Mouse (Mus musculus) heart, embryonic 16.5 days (tissue): ENCODE results near the gene Strap. TPM values are rescaled to one million over a fixed set of nuclear protein-coding genes. Genes with fewer than 3 reads are reported as not detected.
A peak's percentile ranks its signal among the peaks of the same experiment; 100 is the strongest.

Experiments used
- ATAC-seq: fragments of 200-750 bp; cut with Nextera tagmentation; replicated peaks from 2 replicates; pipeline ENCODE4 v1.8.0; 2017; ENCODE audit warnings: moderate number of reproducible peaks; ENCODE audit not compliant: insufficient read depth, low FRiP score; ENCODE audit errors: extremely low read depth
- H3K27ac ChIP-seq: fragments of 300-500 bp; sonication (generic); 2 replicates; pipeline ENCODE4 v1.5.1; 2014; ENCODE audit warnings: mild to moderate bottlenecking, low read length, control low read depth, moderate library complexity
- H3K27me3 ChIP-seq: fragments of 300-500 bp; sonication (generic); 2 replicates; pipeline ENCODE4 v1.6.1; 2014; ENCODE audit warnings: low read length, mixed read lengths; ENCODE audit not compliant: control insufficient read depth, insufficient read depth
- H3K36me3 ChIP-seq: fragments of 300-500 bp; sonication (generic); 2 replicates; pipeline ENCODE4 v1.6.1; 2014; ENCODE audit not compliant: control insufficient read depth, insufficient read depth
- H3K4me1 ChIP-seq: fragments of 300-500 bp; sonication (generic); 2 replicates; pipeline ENCODE4 v1.6.1; 2014; ENCODE audit warnings: low read length, mixed read lengths; ENCODE audit not compliant: control insufficient read depth, insufficient read depth
- H3K4me2 ChIP-seq: fragments of 300-500 bp; sonication (generic); 2 replicates; pipeline ENCODE4 v1.6.1; 2014; ENCODE audit warnings: low read depth, mild to moderate bottlenecking, control low read depth, low read length
- H3K4me3 ChIP-seq: fragments of 300-500 bp; sonication (generic); 2 replicates; pipeline ENCODE4 v1.5.1; 2014; ENCODE audit warnings: mild to moderate bottlenecking, control low read depth, low read length
- H3K9ac ChIP-seq: fragments of 300-500 bp; sonication (generic); 2 replicates; pipeline ENCODE4 v1.6.1; 2014; ENCODE audit warnings: low read length, control low read depth
- H3K9me3 ChIP-seq: fragments of 300-500 bp; sonication (generic); replicated peaks from 2 replicates; pipeline ENCODE4 v1.6.1; 2016; ENCODE audit warnings: low read length; ENCODE audit not compliant: control insufficient read depth
- WGBS: fragments of 180-500 bp; shearing (Covaris S2); extraction: QIAGEN DNeasy Blood & Tissue Kit; methylation state at CpG from one replicate; pipeline ENCODE4 v1.1.7; 2014; 5-methylcytosine and 5-hydroxymethylcytosine counted together
- polyA plus RNA-seq: library from polyadenylated mRNA; unstranded; fragments of >200 nt; fragmentation: Nextera tagmentation; extraction: Ambion mirVana; gene quantifications from 2 replicates; pipeline ENCODE4 v1.2.1, GENCODE M21; 2015

Strap gene
- polyA plus RNA-seq, 1 experiment from 2014 or later, result 125 TPM

DNA sequence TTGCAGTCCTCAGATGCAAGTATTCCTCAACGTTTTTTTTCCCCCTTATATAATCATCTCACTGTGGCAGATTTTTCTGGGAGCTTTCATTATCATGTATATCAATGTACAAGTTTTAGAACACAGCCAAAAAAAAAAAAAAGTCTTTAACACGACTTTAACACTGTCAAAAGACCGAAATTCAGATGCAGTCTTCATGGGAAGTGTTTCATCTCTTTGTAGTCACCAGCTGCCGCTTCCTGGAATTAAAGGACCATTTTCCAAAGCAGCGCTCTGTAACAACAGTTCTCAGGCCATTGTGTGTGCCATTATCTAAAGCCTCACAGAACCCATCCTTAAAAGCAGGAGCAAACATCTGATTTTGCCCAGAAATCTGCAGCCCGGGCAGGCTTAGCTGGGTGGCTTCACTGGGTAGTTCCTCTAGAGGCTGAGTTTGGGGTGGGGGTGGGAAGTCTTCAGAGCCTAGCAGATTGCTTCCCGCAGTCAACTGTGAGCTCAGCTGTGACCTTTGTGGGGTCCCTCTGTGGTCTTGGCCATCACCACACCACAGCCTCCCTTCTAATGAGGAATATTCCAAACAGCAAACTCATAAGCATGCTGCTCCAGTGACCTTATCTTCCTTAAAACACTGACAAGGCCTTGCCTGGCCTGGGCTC is 22.1 kb upstream of the Strap start:
- H3K4me1 ChIP-seq, result no peaks in the 10 kb centered on the region
- no peak overlapping the region for H3K4me2 ChIP-seq
- no peaks in the 10 kb centered on the region for H3K36me3 ChIP-seq
- WGBS, result 60% methylated on average over 7 of the region's 7 CpGs
- H3K9me3 ChIP-seq, result no peaks in the 10 kb centered on the region
- no peaks in the 10 kb centered on the region for H3K27me3 ChIP-seq
- ATAC-seq, result no peak
- H3K27ac ChIP-seq, result peak overlapping the region; percentile 34
- H3K9ac ChIP-seq, result no peak overlapping the region
- H3K4me3 ChIP-seq, result no peak overlapping the region

DNA sequence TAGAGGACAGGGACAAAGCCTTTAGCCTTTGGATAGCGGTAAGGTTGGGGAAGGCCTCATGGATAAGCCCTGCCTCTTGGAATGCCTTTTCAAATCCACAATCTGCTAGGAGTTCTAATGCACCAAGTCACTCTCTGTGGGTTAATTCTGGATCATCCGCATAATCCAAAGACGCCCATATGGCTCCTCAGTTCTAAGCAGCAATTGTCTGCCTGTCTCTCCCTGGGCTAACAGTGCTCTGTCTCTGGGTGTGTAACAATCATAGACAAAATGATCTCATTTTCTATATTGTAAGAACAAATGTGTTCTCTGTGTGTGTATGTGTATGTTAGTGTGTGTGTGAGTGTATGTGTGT is 21.6 kb upstream of the Strap start:
- ATAC-seq, result no peak
- Histone ChIP-seq H3K36me3 (no peaks in the 10 kb centered on the region), H3K4me2 (no peak overlapping the region), H3K4me1 (no peaks in the 10 kb centered on the region), H3K4me3 (no peak overlapping the region), H3K9ac (no peak overlapping the region), H3K27ac (peak overlapping the region; percentile 34), H3K27me3 (no peaks in the 10 kb centered on the region), H3K9me3 (no peaks in the 10 kb centered on the region)
- WGBS, result 72% methylated on average over 3 of the region's 3 CpGs

DNA sequence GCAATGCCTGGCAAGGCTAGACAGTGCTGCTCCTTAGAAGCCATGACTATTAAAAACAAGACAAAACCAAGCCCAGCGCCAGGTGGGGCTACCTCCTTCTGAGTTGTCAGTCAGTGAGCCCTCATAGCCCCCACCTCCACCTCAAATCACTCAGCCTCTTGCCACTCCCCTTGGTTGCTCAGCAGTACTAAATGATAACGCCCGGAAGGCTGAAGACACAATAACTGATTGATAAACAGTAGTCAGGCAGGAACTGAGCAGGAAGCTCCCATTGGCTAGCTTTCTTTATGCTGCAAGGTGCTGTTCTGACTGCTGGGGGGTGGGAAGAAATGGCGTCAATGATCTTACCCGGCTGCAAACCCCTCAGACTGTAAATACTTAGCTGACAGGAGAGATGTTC is 18.1 kb upstream of the Strap start:
- H3K27me3 ChIP-seq, result no peaks in the 10 kb centered on the region
- H3K4me3 ChIP-seq, result no peak overlapping the region
- no peak overlapping the region for H3K27ac ChIP-seq
- H3K36me3 ChIP-seq, result no peaks in the 10 kb centered on the region
- no peaks in the 10 kb centered on the region for H3K9me3 ChIP-seq
- H3K4me2 ChIP-seq, result no peak overlapping the region
- no peak for ATAC-seq
- no peak overlapping the region for H3K9ac ChIP-seq
- no peaks in the 10 kb centered on the region for H3K4me1 ChIP-seq
- 40% methylated on average over 5 of the region's 5 CpGs for WGBS

DNA sequence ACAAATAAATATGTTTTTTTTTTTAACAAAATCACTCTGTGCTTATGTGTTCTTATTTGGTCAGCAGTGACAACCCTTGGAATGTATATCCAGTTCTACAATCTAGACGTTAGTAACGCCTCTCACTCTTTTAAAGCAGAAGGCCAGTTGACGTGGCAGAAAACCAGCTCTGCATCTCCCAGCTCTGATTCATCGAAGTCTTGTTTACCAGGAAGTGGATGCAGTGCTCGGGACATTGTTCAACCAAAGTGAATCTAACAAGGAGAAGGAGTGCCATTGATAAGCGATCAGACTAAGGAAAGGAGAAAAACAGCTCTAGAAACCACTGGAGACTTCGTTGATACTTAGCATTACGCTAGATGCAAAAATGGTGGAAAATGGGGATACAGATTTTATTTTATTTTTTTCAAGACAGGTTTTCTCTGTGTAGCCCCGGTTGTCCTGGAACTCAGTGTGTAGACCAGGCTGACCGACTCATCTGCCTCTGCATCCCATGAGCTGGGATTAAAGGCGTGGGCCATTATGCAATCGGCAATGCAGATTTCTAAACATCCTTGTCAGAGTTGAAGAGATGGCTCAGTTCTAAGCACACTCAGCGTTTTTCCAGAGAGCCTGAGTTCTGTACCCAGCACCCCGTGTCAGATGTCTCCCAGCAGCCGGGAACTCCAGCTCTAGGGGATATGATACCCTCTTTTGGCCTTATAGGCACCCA is 12.5 kb upstream of the Strap start:
- Histone ChIP-seq H3K9ac (no peak overlapping the region), H3K4me2 (no peak overlapping the region), H3K9me3 (no peaks in the 10 kb centered on the region), H3K36me3 (no peaks in the 10 kb centered on the region), H3K27ac (no peak overlapping the region), H3K27me3 (no peaks in the 10 kb centered on the region), H3K4me3 (no peak overlapping the region), H3K4me1 (no peaks in the 10 kb centered on the region)
- WGBS, result 82% methylated on average over 15 of the region's 15 CpGs
- no peak for ATAC-seq

DNA sequence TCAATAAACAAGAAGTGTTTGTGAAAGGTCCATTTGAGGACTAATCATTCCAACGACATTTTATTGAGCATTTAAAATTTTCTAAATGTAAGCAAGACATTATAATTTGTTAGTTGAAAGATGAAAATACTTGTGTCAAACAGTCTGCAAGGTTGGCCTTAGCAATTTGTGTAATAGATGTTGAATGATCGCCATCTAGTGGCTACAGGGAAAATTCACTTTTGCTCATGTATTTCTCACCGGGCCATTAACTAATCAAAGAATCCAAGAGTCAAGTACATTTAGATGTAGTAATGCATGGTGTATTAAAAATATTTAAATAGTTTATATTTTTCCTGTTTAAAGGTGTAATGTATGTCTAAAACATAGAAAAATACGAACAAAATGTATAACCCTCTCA is 11.0 kb upstream of the Strap start:
- WGBS, result 6% methylated on average over 4 of the region's 4 CpGs
- ATAC-seq, result no peak

DNA sequence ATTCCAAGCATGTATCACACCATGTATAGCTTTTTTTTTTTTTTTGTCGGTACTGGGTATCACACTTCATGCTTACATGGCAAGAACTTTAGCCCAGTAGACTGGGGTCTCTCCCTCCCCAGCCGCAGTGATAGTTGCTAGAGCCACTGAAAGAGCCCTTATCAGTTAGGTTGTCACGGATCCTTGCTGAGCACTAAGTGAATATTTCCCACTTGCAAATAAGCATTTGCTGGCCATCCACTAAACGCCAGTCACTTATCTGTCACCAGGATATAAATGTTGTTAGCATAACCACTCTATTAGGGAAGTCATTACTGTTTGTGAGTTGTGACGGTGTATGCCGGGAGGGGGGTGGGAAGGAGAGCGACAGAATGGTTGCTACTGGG is 425 bp upstream of the Strap start:
- peak overlapping the region; percentile 82 for H3K4me3 ChIP-seq
- peak overlapping the region; percentile 88 for H3K4me2 ChIP-seq
- H3K27me3 ChIP-seq, result no peaks in the 10 kb centered on the region; the same call in 1 of the 2 replicates
- peaks cover 3% of the 10 kb centered on the region for H3K36me3 ChIP-seq
- H3K9me3 ChIP-seq, result no peaks in the 10 kb centered on the region
- peak overlapping the region; percentile 67 for H3K27ac ChIP-seq
- peak; percentile 8; the same call in 1 of the 2 replicates for ATAC-seq
- WGBS, result 2% methylated on average over 7 of the region's 7 CpGs
- peak overlapping the region; percentile 87 for H3K9ac ChIP-seq
- peaks cover 19% of the 10 kb centered on the region for H3K4me1 ChIP-seq

More for the DNA sequence above, 11.0 kb upstream of the Strap start:
- Histone ChIP-seq H3K9ac (no peak overlapping the region), H3K4me3 (no peak overlapping the region), H3K36me3 (no peaks in the 10 kb centered on the region), H3K27ac (no peak overlapping the region), H3K9me3 (no peaks in the 10 kb centered on the region), H3K4me2 (no peak overlapping the region), H3K4me1 (no peaks in the 10 kb centered on the region), H3K27me3 (peaks cover 3% of the 10 kb centered on the region; the same call in 1 of the 2 replicates)

DNA sequence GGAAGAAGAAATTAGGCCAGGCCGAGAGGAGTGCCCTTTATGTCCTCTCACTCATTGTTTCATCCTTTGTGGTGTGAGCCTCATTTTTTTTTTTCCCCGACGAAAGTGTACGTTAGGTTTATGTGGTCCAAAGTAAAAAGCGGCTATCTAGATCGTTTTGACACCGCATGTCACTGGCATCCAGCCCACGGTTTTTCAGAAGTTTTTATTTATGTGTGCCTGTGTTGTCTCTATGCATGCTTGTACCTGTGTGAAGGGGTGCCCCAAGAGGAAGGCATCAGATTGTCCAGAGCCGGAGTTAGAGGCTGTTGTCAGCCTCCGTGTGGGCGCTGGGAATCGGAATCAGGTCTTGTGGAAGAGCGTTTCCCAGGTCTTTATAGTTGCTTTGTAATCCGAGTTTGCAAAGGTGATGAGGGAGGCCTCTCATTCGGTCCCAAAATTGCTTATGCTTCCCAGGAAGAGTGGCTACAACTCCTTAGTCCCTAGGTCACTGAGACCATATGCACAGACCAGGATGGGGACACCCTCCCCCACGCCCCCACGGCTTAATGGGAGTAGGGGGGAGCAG is 877 bp downstream of the Strap start:
- H3K36me3 ChIP-seq, result peaks cover 12% of the 10 kb centered on the region
- WGBS, result 11% methylated on average over 17 of the region's 17 CpGs
- H3K9me3 ChIP-seq, result no peaks in the 10 kb centered on the region
- peak overlapping the region; percentile 82 for H3K4me3 ChIP-seq
- peak overlapping the region; percentile 88 for H3K4me2 ChIP-seq
- no peaks in the 10 kb centered on the region; the same call in 1 of the 2 replicates for H3K27me3 ChIP-seq
- ATAC-seq, result no peak
- peak overlapping the region; percentile 72 for H3K27ac ChIP-seq
- H3K9ac ChIP-seq, result peak overlapping the region; percentile 87
- H3K4me1 ChIP-seq, result peaks cover 19% of the 10 kb centered on the region

DNA sequence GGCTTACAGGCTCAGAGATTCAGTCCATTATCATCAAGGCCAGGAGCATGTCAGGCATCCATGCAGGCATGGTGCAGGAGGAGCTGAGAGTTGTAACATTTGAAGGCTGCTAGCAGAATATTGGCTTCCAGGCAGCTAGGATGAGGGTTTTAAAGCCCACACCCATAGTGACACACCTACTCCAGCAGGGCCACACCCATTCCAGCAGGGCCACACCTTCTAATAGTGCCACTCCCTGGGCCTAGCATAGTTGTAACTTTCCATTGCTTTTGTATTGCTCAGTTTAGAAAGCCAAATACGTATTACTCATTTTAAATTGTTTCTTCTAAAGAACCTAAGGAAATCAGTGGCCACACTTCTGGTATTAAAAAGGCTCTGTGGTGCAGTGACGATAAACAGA is 6.1 kb downstream of the Strap start:
- no peak for ATAC-seq
- no peak overlapping the region for H3K4me3 ChIP-seq
- peaks cover 11% of the 10 kb centered on the region for H3K4me1 ChIP-seq
- H3K4me2 ChIP-seq, result no peak overlapping the region
- H3K27ac ChIP-seq, result no peak overlapping the region
- H3K9me3 ChIP-seq, result no peaks in the 10 kb centered on the region
- H3K9ac ChIP-seq, result no peak overlapping the region
- H3K36me3 ChIP-seq, result peaks cover 38% of the 10 kb centered on the region
- no peaks in the 10 kb centered on the region for H3K27me3 ChIP-seq
- WGBS, result 88% methylated on average over 2 of the region's 2 CpGs

DNA sequence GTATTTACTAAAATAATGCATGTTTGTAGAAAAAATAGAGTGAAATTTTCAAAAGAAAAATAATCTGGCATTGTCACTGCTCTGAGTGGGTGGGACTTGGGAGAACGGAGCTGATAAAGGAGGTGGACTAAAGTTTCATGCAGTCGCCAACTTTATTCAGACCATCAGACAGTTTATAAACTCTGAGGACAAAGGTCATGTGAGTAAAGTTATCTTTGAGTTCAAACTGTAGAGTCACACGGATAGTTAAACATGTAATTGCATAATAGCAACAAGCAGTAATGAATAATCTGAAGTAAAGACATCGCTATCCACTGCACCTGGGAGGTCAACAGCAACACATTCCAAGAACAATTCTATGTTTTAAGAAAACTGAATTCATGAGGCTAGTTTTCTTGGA is 9.8 kb downstream of the Strap start:
- WGBS, result 77% methylated on average over 4 of the region's 4 CpGs
- Histone ChIP-seq H3K36me3 (peaks cover 51% of the 10 kb centered on the region), H3K27me3 (no peaks in the 10 kb centered on the region)

More for the DNA sequence above, 9.8 kb downstream of the Strap start:
- no peak overlapping the region for H3K9ac ChIP-seq
- no peaks in the 10 kb centered on the region for H3K4me1 ChIP-seq
- no peak overlapping the region for H3K4me3 ChIP-seq
- no peak overlapping the region for H3K4me2 ChIP-seq
- no peak overlapping the region for H3K27ac ChIP-seq
- no peak for ATAC-seq
- no peaks in the 10 kb centered on the region for H3K9me3 ChIP-seq
